Mouse (Mus musculus) myocyte (in vitro differentiated cells): ENCODE results near the gene Urb2.

Experiments used
- MAX ChIP-seq: IDR thresholded peaks from one replicate; pipeline ENCODE4 v1.6.1; 2011; ENCODE audit warnings: low read depth, mild to moderate bottlenecking, control low read depth
- POLR2A ChIP-seq: IDR thresholded peaks from one replicate; pipeline ENCODE4 v1.6.1; 2011; ENCODE audit warnings: low read depth, mild to moderate bottlenecking, control low read depth, moderate library complexity; ENCODE audit not compliant: insufficient read length
- TCF12 ChIP-seq: IDR thresholded peaks from one replicate; pipeline ENCODE4 v1.6.1; 2011; ENCODE audit warnings: mild to moderate bottlenecking, control low read depth; ENCODE audit not compliant: poor library complexity, insufficient read depth, severe bottlenecking

DNA sequence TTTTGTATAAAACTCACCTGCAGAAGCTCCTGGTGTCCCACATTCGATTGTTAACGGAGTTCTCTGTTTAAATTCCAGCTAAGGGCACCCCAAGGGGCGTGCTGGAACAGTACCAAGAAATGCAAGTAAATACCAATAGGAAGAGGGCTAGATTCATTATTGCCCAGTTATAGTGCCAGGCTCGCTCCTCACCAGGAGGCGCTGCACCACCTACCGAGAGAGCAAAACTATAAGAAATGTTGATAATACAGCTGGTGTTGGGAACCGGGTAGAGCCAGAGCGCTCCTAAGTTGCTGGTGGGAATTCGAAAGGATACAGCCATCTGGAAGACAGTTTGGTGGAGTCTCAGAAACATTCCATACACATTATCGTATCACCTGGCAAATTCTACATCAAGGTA is 56.7 kb downstream of the Urb2 start:
- TF ChIP-seq POLR2A (no peak), TCF12 (no peak), MAX (no peak)
